Mouse (Mus musculus): ENCODE measurements at regions not wholly inside any gene's neighbourhood (a gene's known extent, or its start where the extent isn't known, plus 50 kb on each side); places are given as distances from the start of the nearest gene placed in this dataset.

DNA sequence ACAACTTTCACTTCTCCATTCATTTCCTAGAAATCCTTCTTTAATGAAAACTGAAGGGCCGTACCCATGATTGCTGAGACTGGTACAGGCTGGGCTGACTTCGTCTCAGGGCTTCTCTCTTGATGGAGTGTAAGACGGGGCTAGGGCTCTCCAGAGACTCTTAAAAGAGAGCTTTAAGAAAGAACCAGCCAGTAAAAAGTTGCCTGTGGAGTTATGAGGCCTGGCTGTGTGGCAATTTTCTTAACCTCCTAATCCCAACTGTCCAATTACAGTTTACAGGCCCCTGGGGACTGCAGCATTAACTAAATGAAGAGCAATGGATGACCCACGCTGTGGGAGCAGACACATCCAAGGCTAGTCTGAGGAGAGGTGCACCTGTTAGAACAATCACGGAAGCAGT, 177.1 kb upstream of the Prox1 start:
- peaks cover 3% of the 10 kb centered on the region; the same call in 1 of the 2 replicates for H3K27me3 ChIP-seq (replicated peaks)
- H3K4me1 ChIP-seq: peaks cover 11% of the 10 kb centered on the region
- H3K4me3 ChIP-seq (replicated peaks): no peak overlapping the region
- H3K4me2 ChIP-seq: no peak overlapping the region
- H3K9me3 ChIP-seq (replicated peaks): no peaks in the 10 kb centered on the region
- WGBS: 36% methylated on average over 5 of the region's 5 CpGs
- ATAC-seq (ENCODE audit: low FRiP score): no peak
- H3K36me3 ChIP-seq: no peaks in the 10 kb centered on the region
- H3K27ac ChIP-seq (replicated peaks): no peak overlapping the region
- no peak overlapping the region for H3K9ac ChIP-seq (replicated peaks)

DNA sequence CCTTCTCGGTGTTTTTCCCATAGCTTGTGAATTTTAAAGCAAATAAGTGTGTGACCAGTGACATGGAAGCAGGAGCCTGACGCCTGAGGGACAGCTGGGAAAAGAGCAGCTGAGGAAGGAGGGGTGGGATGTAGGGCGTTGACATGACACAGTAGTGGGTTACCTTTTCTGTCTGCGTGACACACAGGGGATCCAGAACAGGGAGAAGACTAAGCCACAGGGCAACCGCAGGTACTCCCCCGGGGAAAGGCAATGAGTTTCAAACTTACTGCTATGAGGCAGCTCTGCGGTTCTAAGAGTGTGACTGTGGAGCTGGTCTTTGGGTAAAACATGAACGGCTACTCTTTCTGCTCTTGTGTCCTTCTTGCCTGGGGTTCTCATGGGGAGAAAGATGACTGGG, 170.2 kb upstream of the Prox1 start:
- 86% methylated on average over 8 of the region's 8 CpGs for WGBS

DNA sequence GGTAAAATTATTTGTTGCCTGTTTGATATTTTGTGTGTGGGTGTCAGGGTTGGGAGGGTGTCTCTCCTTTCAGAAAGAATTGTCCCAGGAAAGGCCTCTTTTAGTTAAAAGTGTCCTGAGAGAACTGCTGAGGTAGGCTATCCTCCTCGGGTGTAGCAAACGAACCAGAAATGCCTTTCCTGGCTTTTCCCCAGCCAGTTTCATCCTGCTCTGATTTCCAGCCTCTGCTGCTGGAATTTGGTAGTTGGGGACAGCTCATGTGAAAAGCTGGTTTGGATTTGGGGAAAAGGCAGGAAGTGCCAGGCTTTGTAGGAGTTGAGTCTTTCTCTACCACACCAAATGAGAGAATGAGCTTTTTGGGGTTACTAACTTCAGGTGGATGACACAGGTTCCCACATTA, 164.0 kb upstream of the Prox1 start:
- Histone ChIP-seq H3K9me3 (replicated peaks) (no peaks in the 10 kb centered on the region), H3K27me3 (replicated peaks) (peaks cover 10% of the 10 kb centered on the region; the same call in 1 of the 2 replicates), H3K9ac (replicated peaks) (no peak overlapping the region), H3K4me2 (no peak overlapping the region), H3K4me3 (replicated peaks) (no peak overlapping the region), H3K4me1 (peaks cover 6% of the 10 kb centered on the region; the same call in 1 of the 2 replicates), H3K27ac (replicated peaks) (no peak overlapping the region), H3K36me3 (no peaks in the 10 kb centered on the region)
- 32% methylated on average over 2 of the region's 2 CpGs for WGBS
- ATAC-seq (ENCODE audit: low FRiP score): no peak

More for the DNA sequence above, 170.2 kb upstream of the Prox1 start:
- Histone ChIP-seq H3K4me2 (no peak overlapping the region), H3K27ac (replicated peaks) (no peak overlapping the region), H3K27me3 (replicated peaks) (peaks cover 13% of the 10 kb centered on the region), H3K4me3 (replicated peaks) (no peak overlapping the region), H3K9ac (replicated peaks) (no peak overlapping the region), H3K36me3 (no peaks in the 10 kb centered on the region), H3K9me3 (replicated peaks) (no peaks in the 10 kb centered on the region), H3K4me1 (no peaks in the 10 kb centered on the region)
- ATAC-seq (ENCODE audit: low FRiP score): no peak

DNA sequence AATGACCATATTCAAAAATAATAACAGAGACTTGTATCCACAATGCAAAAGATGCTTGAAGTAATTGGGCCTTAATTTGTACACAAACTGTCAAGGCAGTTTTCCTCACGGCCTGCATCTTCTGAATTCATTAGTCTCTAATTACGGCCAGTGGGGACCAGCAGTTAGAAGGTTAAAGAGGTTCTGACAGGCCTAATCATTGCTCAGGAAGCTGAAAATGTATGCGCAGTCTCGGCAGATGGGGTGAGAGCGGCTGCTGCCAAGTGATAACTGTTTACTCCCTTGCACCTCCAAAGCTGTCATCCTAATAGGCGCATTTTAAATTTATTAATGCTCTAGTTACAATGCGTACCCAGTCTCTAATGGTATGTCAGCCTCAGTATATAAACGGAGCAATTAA, 163.5 kb upstream of the Prox1 start:
- 32% methylated on average over 8 of the region's 8 CpGs for WGBS
- peaks cover 6% of the 10 kb centered on the region; the same call in 1 of the 2 replicates for H3K4me1 ChIP-seq
- H3K9me3 ChIP-seq (replicated peaks): no peaks in the 10 kb centered on the region
- H3K9ac ChIP-seq (replicated peaks): no peak overlapping the region
- H3K36me3 ChIP-seq: no peaks in the 10 kb centered on the region
- H3K27me3 ChIP-seq (replicated peaks): peaks cover 10% of the 10 kb centered on the region; the same call in 1 of the 2 replicates
- ATAC-seq (ENCODE audit: low FRiP score): no peak
- H3K4me2 ChIP-seq: no peak overlapping the region
- H3K27ac ChIP-seq (replicated peaks): no peak overlapping the region
- H3K4me3 ChIP-seq (replicated peaks): no peak overlapping the region

DNA sequence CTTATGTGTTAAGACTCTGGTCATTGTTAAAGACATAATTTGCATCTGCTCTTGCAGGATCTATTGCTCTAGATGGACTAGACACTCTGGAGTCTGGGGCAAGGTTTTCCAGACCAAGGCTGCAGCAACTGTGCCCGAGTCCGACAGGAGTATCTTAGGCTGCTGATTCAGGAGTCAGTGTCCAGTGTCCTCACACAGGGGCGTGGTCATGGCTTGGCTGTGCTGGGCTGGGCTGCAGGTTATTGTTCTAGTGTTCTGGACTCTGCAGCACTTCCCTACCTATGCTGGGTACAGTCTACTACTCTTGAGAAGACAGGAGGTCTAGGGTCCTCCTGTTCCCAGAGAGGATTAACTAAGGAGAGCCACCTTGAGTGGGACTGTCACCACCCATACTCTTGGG, 161.5 kb upstream of the Prox1 start:
- Histone ChIP-seq H3K4me1 (peaks cover 6% of the 10 kb centered on the region; the same call in 1 of the 2 replicates), H3K36me3 (no peaks in the 10 kb centered on the region), H3K9ac (replicated peaks) (no peak overlapping the region), H3K4me3 (replicated peaks) (no peak overlapping the region), H3K9me3 (replicated peaks) (no peaks in the 10 kb centered on the region), H3K27ac (replicated peaks) (no peak overlapping the region), H3K4me2 (no peak overlapping the region), H3K27me3 (replicated peaks) (0 out of 2 replicates have a peak, but pooled peaks cover 4% of the 10 kb centered on the region)
- ATAC-seq (ENCODE audit: low FRiP score): no peak
- 80% methylated on average over 3 of the region's 3 CpGs for WGBS

DNA sequence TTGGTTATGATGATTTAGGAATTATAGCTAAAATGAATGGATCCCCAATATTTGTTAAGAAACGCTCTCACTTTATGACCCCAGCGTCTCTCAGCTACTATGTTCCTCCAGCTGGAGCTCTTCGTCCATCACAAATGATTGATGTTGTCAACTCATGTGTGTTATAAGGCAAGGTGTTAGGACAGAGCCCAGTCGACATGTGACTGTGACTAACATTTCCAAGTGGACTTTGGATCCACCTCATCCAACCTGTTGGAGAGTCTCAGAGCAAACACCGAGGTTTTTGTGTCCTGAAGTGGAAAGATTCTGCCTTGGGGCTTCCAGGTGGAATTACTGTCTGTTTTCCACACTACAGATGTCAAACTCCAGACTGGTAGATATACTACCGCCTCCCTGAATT, 154.0 kb upstream of the Prox1 start:
- no peak for ATAC-seq (ENCODE audit: low FRiP score)
- Histone ChIP-seq H3K4me2 (no peak overlapping the region), H3K4me3 (replicated peaks) (no peak overlapping the region), H3K27ac (replicated peaks) (no peak overlapping the region), H3K27me3 (replicated peaks) (0 out of 2 replicates have a peak, but pooled peaks cover 3% of the 10 kb centered on the region), H3K4me1 (no peaks in the 10 kb centered on the region), H3K36me3 (no peaks in the 10 kb centered on the region), H3K9ac (replicated peaks) (no peak overlapping the region), H3K9me3 (replicated peaks) (no peaks in the 10 kb centered on the region)
- 94% methylated on average over 6 of the region's 6 CpGs for WGBS

DNA sequence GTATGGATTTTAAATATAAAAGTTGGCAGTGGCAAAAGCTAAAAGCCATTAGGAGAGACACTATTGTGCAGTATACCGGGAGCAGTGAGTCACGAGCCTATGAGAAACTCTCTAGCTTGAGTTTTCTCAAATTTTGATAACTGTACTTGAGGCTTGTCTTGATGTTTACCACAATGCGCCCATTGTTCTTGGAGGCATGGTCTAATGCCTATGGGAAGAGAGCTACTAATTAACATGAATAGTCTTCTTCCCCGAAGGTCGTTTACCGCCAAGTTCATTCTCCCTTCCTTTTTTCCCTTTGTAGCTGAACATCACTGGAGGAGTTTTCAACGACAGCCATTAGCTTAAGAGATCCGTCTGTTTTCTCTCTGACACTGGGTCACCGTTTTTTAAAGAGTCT, 153.2 kb upstream of the Prox1 start:
- Histone ChIP-seq H3K27me3 (replicated peaks) (0 out of 2 replicates have a peak, but pooled peaks cover 3% of the 10 kb centered on the region), H3K9me3 (replicated peaks) (no peaks in the 10 kb centered on the region), H3K4me2 (no peak overlapping the region), H3K4me3 (replicated peaks) (no peak overlapping the region), H3K9ac (replicated peaks) (no peak overlapping the region), H3K36me3 (no peaks in the 10 kb centered on the region), H3K27ac (replicated peaks) (no peak overlapping the region), H3K4me1 (no peaks in the 10 kb centered on the region)
- ATAC-seq (ENCODE audit: low FRiP score): no peak
- WGBS: 51% methylated on average over 9 of the region's 9 CpGs

DNA sequence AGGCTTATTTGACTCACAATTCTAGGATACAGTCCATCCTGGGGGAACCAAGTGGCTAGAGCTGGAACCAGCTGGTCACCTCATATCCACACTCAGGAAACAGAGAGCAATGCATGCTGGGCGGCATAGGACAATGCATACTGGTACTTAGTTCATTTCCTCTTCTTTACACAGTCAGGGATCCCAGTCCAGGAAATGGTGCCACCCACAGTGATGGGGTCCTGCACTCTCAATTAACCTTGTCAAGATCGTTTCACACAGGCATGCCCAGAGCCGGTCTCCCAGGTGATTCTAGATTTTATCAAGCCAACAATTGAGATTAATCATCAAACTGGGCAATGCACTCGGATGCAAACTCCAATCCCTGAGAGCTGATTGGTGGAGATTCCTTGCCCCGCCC, 145.7 kb upstream of the Prox1 start:
- H3K27me3 ChIP-seq (replicated peaks): 0 out of 2 replicates have a peak, but pooled peaks cover 2% of the 10 kb centered on the region
- WGBS: 85% methylated on average over 5 of the region's 5 CpGs

DNA sequence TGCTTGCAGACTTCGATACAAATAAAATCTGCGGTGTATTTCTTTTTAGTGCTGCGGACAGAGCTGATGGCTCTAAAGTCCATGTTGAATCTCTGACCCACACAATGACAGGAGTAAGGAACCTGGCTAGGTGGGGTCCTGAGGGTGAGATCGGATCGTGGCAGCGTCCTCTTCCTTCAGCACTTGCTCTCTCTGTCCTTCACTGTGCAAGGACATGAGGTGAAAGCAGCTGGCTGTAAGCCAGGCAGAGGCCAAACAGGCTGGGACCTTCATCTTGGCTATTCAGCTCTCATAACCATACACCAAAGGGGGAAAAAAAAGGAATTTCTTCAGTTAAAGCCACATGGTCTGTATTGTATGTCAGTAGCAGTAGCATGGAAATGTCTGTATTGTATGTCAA, 139.3 kb upstream of the Prox1 start:
- Histone ChIP-seq H3K36me3 (no peaks in the 10 kb centered on the region), H3K4me1 (no peaks in the 10 kb centered on the region), H3K4me3 (replicated peaks) (no peak overlapping the region), H3K4me2 (no peak overlapping the region), H3K9me3 (replicated peaks) (no peaks in the 10 kb centered on the region), H3K27ac (replicated peaks) (no peak overlapping the region), H3K9ac (replicated peaks) (no peak overlapping the region), H3K27me3 (replicated peaks) (no peaks in the 10 kb centered on the region)
- 90% methylated on average over 6 of the region's 6 CpGs for WGBS
- ATAC-seq (ENCODE audit: low FRiP score): no peak

More for the DNA sequence above, 145.7 kb upstream of the Prox1 start:
- no peaks in the 10 kb centered on the region for H3K9me3 ChIP-seq (replicated peaks)
- no peak overlapping the region for H3K27ac ChIP-seq (replicated peaks)
- H3K4me1 ChIP-seq: no peaks in the 10 kb centered on the region
- H3K4me3 ChIP-seq (replicated peaks): no peak overlapping the region
- no peak overlapping the region for H3K4me2 ChIP-seq
- no peaks in the 10 kb centered on the region for H3K36me3 ChIP-seq
- H3K9ac ChIP-seq (replicated peaks): no peak overlapping the region
- no peak for ATAC-seq (ENCODE audit: low FRiP score)

DNA sequence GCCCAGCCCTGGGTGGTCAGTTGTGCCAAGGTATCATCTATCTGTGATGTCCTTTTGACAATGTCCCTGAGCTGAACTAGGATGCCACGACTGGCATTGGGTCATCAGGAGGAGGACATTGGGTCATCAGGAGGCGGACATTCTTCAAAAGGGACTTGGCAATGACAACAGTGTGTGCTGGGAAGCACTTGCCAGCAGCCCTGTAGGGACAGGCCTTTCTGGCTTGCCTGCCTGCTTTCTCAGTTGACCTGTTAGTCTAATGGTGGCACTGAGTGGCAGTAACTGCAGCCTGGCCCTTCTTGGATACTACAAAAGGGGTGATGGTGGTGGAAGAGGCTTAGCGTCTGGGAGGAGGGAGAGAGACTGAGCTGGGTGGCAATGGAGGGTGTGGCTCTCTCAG, 137.2 kb upstream of the Prox1 start:
- H3K27me3 ChIP-seq (replicated peaks): no peaks in the 10 kb centered on the region
- no peaks in the 10 kb centered on the region for H3K4me1 ChIP-seq
- no peak overlapping the region for H3K9ac ChIP-seq (replicated peaks)
- no peak overlapping the region for H3K4me2 ChIP-seq
- no peak for ATAC-seq (ENCODE audit: low FRiP score)
- 90% methylated on average over 3 of the region's 3 CpGs for WGBS
- no peaks in the 10 kb centered on the region for H3K36me3 ChIP-seq
- no peak overlapping the region for H3K4me3 ChIP-seq (replicated peaks)
- no peak overlapping the region for H3K27ac ChIP-seq (replicated peaks)
- 0 out of 2 replicates have a peak, but pooled peaks cover 3% of the 10 kb centered on the region for H3K9me3 ChIP-seq (replicated peaks)

DNA sequence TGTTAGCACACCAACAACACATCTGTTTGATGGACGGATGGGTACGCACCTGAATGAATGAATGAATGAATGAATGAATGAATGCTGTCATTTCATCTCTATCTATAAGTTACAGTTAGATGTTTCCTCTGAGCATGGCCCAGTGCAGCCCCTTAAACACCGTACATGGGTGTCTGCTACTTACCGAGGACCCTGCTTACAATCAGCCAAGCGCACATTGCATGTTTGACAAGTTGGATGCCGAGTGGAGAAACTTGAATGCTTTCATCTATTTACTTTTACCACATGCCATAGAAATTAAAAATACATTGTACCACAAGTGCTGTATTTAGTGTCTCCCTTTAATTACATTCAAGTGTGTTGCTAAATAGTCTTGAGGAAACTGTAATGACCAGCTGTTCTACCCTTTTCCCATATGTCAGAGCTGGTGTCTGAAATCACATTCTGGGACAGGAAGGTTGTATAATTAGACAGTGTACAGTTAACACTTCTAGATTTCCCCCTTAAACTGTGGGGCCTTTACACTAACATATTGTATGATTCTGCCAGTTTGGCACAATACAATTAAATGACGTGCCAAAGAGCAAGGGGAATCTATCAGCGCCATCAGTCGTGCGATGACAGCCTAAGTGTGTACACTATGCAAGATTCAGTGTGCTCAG, 127.3 kb upstream of the Prox1 start:
- Histone ChIP-seq H3K4me1 (no peaks in the 10 kb centered on the region), H3K4me3 (replicated peaks) (no peak overlapping the region), H3K9ac (replicated peaks) (no peak overlapping the region), H3K9me3 (replicated peaks) (no peaks in the 10 kb centered on the region), H3K27ac (replicated peaks) (no peak overlapping the region), H3K4me2 (no peak overlapping the region), H3K27me3 (replicated peaks) (no peaks in the 10 kb centered on the region), H3K36me3 (no peaks in the 10 kb centered on the region)
- whole genome bisulfite sequencing: 76% methylated on average over 10 of the region's 10 CpGs
- ATAC-seq (ENCODE audit: low FRiP score): no peak

DNA sequence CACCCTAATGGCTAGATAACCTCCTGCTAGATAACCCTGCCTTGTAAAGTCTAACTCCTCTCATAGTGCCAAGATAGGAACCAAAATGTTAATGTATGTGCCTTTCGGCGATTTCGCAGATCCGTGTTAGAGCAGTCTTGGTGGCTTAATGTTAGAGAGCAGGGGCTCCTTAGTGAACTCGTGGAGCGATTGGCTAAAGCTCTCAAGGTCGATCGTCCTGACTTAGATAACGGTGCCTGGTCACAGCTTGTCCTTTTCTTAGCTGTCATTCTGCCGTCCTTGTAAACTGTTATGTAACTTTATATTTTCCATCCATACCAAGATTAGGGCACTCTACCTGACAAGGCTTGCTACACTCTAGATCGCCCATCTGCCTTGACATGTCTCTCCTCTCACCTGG, 119.5 kb upstream of the Prox1 start:
- Histone ChIP-seq H3K9ac (replicated peaks) (no peak overlapping the region), H3K36me3 (no peaks in the 10 kb centered on the region), H3K27ac (replicated peaks) (no peak overlapping the region), H3K4me2 (no peak overlapping the region), H3K4me1 (peaks cover 18% of the 10 kb centered on the region), H3K4me3 (replicated peaks) (no peak overlapping the region), H3K27me3 (replicated peaks) (no peaks in the 10 kb centered on the region), H3K9me3 (replicated peaks) (no peaks in the 10 kb centered on the region)
- ATAC-seq (ENCODE audit: low FRiP score): no peak
- 93% methylated on average over 11 of the region's 11 CpGs for WGBS
